Mouse (Mus musculus) kidney, postnatal 10 days (tissue): ENCODE data around the gene Ttc4.

Source experiments
- DNase-seq: peaks from one replicate; pipeline ENCODE4 v3.0.0; 2021; ENCODE audit warnings: mixed read lengths

The Ttc4 gene

DNA sequence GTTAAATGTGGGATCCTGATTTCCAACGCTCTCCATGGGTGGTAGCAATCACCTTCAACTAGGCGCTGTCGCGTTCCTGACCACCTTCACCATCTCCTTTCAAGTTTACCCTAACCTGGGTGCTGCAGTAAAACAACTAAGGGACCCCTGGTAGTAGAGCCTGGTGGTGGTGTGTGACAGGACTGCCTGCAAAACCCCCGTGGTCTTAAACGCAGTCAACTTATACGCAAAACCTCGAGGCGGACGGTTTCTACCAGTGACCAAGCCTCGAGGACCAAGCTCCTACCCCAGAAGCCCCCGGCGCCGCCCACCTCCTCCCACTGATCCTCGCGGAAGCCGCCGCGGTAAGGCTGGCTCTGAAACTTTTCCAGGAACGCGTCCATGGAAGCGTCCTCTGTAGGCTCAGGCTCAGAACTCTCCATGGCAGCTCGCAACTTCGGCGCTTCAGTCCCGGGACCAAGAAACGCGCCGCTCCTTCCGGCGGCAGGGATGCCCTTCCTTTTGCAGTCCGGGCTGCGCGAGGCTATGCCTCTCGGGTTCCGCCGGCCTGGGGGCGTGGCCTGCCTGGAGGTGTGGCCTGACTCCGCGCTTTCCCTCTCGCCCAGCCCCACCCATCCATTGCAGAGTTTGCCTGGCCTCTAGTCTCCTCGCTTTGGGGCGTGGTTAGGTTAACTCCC is at the start of gene Ttc4:
TSS of gene Ttc4 (minus strand) at position 503 of the 677 bp plus-strand sequence.
- peak; percentile 95 for DNase-seq

DNA sequence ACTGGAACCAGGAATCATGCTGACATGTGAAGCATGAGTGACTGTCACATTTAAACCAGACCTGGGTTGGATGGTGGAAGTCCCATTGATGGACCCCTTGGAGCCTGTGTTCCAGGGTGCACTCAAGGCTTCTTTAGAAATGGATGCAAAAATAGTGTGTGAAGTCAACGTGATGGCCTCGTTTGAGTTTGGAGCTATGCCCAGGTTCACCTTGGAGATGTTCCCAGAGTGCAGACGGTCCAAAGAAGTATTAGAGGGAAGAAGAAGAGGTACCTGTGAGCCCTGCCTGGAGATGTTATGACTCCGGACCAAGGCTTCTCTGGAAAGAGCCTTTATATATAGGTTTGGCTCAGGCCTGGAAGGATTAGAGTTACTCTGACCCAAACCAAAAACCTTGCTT is 41.9 kb upstream of the Ttc4 start:
- DNase-seq, result no peak

DNA sequence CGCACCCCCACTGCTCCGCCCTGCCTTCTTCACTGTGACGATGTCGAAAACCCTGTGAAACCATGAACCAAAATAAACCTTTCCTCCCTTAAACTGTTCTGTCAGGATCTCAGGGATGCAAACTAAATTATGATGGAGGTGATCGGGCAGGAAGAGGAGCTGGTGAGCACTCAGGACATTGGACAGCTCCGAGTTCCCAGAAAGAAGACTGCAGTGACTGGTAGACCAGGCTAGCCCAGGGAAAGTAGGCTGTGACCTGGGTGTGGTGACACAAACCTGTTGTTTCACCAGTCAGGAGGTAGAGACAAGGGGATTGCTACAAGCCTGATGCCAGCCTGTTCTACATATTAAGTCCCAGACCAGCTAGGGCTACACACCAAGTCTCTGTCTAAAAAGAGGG is 34.9 kb upstream of the Ttc4 start:
- DNase-seq, result no peak

DNA sequence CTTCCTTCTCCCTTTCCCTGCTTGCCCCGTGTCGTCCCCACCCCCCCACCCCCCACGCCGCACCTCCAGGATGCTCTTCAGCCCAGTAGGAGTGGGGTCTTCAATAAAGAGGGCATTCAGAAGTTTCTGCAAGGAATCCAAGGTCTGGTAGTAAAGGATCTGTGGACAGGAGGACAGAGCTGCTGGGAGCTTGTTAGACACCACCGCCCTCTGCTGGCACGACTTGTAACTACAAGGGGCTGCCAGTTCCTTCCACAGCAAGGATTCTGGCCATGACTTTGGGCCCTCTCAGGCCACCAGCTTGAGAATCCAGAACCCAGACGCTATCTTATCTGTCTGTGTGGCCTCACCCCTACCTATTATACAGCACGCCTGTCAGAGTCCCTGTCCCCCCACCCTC is 29.7 kb upstream of the Ttc4 start:
- DNase-seq, result peak; percentile 91

DNA sequence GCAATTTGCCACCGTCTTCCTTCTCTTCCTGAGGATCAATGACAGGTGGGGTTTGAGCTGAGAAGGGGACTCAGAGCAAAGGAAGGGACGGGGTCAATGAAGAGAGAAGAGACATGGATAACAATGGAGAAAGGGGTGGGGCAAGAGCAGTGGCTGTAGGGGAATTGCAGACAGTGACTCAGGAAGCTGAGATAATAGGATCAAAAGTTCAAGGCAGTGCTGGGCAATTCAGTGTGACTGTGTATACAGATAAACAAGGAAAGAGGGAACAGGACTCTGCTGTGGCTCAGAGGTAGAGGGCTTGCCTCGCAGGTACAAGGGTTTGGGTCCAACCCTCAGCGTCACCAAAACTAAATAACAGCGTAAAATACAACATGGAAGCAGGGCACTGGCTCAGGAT is 29.2 kb upstream of the Ttc4 start:
- no peak for DNase-seq

DNA sequence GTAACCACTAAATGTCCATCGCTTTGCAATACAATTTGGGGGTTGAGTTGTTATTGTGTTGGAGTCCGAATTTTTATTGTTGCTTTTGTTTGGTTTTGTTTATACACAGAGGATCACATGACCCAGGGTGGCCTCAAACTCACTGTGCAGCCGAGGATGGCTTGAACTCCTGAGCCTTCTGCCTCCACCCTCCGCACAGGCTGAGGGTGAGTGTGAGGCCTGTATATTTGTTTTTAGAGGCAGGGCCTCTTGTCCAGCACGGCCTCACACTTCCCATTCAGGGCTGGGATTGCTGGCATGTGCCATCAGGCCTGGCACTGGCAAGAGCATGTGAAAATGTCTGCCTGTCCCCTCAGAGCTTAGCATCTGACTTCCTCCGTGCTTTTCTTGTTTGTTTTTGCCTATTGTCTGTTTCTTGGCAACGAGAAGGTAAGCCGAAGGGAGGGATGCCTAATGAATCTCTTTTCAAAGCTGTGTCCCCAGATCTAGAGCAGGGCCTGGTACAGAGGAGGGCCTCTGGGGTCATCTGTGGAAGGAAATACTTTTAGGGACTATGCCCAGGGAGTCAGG is 26.4 kb upstream of the Ttc4 start:
- DNase-seq, result no peak

DNA sequence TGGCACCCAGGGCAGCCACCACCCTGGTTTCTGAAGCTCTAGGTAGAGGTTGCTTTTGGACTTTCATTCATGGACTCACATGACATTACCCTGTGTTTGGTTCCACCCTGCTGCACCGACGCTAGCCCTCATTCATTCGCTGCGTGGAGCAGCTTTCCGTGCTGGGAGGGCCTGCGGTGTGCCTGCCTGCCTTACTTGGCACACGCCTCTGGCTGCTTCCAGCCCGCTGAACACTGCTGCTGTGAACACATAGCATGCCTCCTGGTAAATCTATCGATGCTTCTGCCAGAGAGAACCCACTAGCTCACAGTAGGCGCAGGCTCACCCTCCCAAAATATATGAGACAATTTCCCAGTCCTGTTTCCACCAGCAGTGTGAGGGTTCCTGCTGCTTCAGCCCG is 25.7 kb upstream of the Ttc4 start:
- peak; percentile 46 for DNase-seq

DNA sequence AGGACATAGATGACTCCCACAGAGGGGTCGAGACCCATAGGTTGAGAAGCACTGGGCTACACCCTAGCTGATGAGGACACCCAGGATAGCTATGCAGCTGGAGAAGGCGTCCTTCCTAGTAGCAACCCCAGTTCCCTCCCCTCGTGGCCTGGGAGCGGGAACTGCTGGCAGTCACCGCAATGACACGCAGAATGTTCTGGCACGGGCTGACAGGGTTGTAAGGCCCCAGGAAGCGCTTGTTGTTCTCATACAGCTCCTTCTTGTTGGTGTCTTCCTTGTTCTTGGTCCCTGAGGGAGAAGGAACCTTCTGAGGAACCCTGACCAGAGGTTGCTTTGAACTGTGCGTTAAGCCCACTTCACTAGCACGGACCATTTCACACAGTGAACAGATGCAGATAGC is 25.2 kb upstream of the Ttc4 start:
- DNase-seq, result no peak

DNA sequence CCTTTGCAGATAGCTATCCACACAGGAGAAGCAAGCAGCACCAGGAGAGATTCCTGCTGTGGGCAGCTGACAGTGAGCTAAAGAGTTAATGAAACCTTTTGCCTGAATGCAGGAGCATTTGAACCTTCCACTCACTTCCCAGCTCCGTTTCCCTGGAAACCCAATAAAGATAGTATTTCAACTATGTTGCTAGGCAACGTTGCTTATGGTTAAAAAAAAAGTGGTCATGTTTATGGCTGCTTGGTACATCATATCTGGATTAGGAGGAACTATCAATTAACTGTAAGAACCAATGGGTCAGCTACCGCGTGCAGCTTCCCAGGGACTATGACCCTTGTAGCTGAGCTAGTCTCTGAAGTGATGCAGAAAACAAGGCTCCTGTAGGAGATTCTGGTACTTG is 22.1 kb upstream of the Ttc4 start:
- DNase-seq, result no peak

DNA sequence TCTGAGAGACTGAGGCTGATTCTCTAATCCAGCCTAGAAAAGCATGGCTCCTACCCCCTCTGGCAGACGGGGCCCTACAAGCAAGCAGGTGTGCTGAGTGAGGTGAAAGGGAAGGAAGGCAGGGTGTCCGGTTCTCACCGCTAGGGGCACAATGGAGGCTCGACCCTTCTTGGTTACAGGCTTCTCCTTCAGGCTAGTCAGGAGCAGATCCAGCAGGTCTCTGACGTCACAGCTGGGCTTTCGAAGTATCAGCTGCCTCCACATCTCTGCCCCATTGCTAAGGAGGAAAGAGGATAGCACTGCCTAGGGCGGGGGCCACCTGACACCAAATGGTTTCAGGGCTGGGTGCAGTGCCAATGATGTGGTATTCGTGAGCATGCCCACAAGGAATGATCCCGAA is 21.2 kb upstream of the Ttc4 start:
- DNase-seq, result peak; percentile 65

DNA sequence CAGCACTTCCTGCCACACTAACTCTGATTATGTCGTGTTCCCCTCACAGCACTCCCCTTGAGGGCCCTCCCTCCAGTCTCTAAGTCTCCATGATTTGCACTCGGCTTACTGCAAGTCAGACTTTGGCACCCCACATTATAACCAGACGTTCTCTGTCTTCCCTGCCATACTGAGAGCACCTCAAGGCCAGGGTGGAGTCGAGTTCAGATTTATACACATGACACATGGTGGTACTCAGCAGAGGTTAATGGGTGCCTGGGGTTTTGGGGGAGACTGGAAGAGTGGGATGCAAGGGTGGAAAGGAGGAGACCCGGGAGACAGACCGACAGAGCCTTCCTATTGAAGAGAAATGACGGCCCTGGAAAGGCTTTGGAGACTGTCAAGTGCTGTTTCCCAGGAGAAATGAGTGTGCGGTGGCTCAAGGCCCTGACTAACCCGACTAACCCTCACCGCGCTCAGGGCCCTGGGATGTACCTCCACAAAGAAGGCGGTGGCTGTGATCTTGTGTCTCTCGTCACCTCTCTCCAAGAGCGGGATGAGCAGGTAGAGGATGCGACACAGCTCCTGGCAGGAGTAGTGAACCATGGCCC is 15.2 kb upstream of the Ttc4 start:
- DNase-seq, result no peak

DNA sequence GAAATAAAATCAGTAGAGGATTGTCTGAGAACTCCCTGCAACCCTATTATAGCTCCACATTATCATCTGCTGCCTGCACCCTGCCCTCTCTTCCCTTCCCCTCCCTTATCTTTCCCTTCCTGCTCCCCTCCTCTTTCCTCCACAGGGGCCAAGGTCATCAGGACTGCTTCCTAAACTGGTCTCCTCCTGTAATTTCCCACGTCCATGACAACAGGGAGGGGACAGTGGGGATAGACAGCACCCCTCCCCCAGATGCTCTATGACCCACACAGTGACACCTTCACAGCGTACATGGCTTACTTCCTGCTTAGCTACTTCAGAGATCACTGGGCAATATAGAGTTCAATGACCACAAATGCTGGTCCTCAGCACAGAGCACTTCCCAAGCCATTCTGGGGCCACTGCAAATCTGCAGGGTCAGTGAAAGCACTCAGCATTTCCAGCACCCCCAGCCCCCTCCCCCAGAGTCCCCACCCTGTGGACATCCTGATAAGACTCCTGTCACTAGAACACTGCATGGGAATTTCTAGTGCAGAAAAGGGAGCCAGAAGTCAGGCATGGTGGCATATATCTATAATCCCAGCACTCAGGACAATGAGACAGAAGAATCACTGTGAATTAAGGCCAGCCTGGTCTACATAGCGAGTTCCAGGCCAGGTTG is 10.0 kb upstream of the Ttc4 start:
- DNase-seq, result no peak

DNA sequence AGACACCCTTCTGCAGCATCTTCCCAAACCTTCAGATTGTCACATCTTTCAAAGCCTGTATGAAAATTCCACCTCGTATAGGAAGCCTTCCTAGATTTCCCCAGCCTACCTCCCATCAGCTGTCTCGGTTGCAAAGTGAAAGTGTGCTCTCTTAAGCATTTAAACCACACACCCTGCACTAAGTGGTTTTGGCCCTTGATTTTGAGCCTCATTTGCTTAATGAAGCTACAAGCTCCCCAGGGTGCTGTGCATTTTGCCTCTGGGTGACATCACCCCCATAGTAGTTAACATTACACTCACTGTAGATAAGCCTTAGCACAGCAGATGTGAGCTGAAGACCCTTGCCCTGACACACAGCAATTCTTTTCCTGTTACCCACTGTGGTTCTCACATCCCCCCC is 2.2 kb upstream of the Ttc4 start:
- no peak for DNase-seq

DNA sequence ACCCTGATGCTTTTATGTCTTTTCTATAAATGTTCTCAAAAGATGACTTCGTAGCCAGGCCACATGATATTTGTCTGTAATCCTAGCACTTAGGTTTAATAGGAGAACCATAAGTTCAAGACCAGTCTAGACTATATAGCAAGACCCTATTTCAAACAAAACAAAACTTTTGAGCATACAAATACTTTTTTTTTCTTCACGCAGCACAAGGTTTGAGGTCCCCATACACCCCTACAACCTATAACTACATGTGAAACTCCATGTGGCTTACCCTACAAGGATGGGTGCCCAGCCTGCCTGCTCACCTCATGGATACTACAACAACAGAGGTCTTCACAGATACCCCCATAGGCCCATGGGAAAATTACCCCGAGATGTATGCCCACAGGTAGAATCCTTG is 408 bp upstream of the Ttc4 start:
- no peak for DNase-seq

DNA sequence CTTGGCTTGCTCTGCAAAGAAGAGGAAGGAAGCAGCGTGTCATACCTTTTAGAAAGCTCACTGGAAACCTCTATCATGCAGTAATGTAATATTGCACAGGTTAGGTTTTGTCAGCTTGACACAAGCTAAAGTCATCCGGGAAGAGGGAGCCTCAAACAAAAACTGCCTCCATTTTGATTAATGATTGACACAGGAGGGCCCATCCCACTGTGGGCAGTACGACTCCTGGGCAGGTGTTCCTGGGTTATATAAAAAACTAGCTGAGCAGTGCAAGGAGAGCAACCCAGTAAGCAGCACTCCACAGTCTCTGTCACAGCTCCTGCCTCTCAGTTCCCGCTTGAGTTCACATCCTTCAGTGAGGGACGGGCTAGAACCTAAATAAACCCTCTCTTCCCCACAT is 2.0 kb downstream of the Ttc4 start:
- DNase-seq, result no peak

DNA sequence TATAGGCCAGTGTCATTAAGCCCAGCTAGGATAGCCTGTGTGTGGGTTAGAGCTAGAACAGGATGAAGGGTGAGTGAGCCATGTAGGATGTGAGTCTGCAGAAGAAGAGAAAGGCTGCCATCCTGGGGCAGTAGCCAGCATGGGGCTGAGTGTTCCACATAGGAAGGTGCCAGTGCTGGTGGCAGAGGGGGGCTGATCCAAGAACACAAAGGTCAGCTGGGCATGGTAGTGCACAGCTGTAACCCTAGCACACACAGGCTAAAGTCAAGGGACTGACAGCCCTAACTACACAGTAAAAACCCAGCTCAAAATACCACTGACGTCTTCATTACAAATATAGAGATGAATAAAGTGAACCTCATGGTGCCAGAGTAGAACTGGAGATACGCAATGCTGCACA is 12.2 kb downstream of the Ttc4 start:
- no peak for DNase-seq

DNA sequence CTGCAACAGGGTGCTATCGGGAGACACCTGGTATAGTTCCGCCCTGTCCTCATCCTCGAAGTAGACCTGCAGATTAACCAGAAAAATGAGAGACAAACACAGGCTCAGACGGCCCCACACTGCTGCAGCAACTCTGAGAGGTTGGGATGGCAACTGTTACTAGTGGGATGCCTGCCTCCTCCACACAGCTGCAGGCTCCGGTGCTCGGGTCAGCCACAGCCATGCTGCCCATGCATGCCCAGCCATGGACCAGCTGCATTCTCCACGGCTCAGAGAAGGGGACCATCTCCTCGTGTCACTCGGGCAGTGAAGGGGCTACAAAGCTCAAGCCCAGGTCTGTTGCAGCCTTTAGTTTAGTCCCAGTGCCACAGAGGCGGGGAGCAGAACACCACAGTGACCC is 13.1 kb downstream of the Ttc4 start:
- DNase-seq, result no peak

DNA sequence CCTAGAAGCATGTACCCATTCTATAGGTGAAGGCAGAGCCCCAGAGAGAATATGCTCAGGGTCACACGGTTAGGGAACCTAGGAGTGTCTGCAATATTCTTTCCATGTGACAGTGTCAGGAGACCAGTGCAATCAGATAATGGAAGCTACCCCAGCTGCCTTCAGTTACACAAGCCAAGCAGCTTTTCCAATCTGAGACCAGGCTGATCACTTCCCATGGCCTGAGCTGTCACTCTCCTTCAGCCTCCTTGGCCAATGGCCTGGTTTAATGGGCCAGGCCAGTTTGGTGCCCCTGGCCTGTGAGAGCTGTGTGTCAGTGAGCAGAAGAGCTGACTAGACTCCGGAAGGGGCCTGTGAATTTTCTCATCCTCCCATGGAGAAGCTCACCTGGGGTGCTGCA is 13.5 kb downstream of the Ttc4 start:
- peak; percentile 22 for DNase-seq

DNA sequence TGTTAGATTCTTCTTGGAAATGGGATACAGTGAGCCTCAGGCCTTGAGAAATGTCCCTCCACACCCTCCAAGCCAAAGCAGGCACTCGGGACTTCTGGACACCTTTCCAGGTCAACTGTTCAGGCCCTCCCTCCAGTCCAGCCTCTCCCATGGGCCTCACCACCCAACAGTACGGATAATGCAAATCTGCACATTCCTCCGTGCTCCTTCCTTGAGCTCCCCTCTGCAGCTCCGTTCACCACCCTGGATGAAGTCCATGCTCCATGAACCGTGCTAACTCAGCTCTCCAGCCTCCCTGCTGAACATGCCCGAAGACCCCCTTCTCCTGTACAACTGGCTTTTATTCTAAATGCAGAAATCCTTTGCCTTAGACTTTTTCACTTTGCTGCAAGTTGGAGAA is 14.0 kb downstream of the Ttc4 start:
- peak; percentile 60 for DNase-seq

DNA sequence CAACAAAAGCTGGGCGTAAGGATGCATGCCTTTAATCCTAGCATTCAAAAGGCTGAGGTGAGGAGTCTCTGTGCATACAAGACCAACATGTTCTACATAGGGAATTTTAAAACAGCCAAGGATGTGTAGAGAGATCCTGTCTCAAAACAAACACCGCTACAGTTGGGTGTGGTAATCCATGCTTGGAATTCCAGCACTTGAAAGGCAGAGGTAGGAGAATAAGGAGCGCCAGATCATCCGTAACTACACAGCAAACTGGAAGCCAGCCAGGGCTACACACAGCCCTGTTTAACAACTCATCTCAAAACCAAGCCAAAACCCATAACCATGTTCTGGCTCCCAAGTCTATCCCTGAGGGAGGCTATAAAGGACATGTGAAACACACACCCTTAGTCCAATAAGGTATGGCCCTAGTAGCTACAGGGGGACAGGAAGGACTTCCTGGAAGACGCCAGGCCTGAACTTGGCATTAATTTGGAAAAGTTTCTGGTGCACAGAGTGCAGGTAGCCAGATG is 14.7 kb downstream of the Ttc4 start:
- DNase-seq, result no peak

DNA sequence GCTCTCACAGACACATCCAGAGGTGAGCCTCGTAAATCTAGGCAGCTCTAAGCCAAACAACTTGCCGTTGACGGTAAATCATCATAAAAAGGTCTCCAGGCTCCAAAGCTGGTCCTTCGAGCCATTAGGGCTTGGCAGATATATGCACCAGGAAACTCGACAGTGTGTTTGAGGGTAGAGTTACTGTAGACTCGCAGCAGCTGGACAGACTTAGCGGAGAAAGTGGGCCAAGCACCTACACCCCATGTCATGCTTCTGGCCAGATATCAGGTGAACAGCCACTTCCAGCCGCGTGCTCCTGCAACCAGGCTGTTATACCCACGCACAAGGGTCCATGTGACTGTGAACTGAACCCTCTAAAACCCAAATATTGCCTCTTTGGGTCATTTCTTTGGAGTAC is 23.1 kb downstream of the Ttc4 start:
- no peak for DNase-seq

DNA sequence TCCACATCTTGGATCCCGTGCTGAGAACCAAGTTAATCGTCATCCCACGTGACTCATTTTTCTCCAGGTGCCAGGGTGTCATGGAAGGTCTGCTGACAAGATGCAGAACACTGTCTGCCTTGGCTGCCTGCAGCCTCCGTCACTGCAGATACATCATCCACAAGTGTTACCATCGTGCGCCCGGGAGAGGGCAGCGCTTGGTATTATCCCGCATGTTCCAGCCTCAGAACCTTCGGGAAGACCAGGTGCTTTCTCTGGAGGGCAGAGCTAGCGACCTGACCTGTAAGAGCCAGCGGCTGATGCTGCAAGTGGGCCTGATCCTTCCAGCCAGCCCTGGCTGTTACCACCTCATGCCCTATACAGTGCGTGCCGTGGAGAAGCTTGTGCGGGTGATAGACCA is 25.7 kb downstream of the Ttc4 start:
- no peak for DNase-seq

DNA sequence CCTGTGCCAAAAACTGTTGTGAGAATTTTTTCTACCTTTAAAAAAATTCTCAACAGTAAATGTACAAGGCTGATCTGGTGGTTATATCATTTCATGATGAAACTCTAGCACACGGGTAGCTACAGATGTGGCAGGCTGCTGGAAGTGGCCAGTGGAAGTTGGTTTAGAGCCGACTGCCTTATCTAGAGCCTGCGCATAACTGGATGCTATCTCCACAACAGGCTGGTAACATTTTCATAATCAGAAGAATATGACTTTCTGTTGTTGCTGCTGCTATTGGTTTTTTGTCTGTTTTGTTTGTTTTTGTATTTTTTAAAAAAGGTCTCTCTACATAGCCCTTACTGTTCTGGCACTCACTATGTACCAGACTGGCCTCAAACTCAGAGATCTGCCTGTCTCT is 26.2 kb downstream of the Ttc4 start:
- no peak for DNase-seq
